Mouse (Mus musculus): ENCODE data around the gene Tnfsf9.

GRCm38 (mm10) chr17:57148343-57148742 lies 43.2 kb downstream of the Tnfsf9 start:
- TF ChIP-seq CTCF (IDR thresholded peaks at IDR 0.05; ENCODE audit: insufficient read depth, low read length) (no peak), POLR2A (IDR thresholded peaks at IDR 0.05; ENCODE audit: borderline replicate concordance, extremely low read depth, low read depth, low read length) (no peak)
